Mouse (Mus musculus) liver, adult (tissue): ENCODE data around the gene Cdh22.

Source experiments
- GATA4 ChIP-seq: IDR thresholded peaks from 2 replicates; pipeline ENCODE4 v1.6.1; 2014; ENCODE audit warnings: mild to moderate bottlenecking, low read length; ENCODE audit not compliant: insufficient replicate concordance

Gene Cdh22

DNA sequence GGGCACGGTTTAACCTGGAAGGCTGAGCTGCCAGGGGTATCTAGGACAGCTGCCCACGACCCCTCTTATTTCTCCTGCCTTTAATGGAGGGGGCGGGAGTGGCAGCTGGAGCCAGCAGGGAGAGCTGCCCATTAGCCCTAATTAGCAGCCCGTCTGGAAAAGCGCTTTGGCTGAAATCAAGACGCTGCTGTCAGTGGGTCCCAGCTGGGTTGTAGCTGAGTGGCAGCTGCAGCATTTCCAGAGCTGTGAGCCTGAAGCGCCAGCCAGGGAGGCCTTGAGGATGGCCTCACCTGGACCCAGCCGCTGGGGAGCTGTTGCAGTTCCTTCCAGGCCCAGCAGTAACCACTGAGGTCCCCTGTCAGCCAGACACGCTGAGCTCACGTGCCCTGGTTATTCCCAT, 138.3 kb downstream of the Cdh22 start:
- no peak for TF ChIP-seq GATA4

GRCm38 (mm10) chr2:165092393-165092792, 142.3 kb downstream of the Cdh22 start:
- no peak for TF ChIP-seq GATA4

DNA sequence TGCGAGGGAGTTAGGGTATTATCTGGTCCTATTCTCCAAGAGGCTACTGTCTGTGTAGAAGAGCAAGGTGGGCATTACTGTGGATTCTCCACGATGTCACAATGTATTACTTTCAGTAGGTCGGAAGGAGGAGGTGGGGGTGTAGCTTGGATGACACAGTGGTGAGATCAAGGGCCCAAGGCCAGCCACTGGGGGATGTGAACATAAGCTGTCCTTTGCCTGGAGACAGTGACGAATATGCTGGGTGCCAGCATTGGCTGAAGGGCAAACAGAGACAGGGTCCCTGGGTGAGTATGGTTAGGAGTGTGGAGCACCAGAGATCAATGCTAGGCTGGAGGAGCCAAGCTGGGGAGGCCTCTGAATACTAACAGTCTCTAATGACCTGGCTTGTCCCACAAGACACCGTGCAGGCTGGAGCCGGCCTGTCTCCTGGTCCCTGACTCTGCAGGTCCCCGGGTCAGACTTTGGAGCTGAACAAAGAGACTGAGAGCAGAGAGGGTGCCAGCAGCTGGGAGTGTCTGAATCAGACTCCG, 143.2 kb downstream of the Cdh22 start:
- no peak for TF ChIP-seq GATA4

GRCm38 (mm10) chr2:165090650-165091049, 144.0 kb downstream of the Cdh22 start, which contains the start of gene 1700025C18Rik:
Gene 1700025C18Rik (minus strand): TSS chr2:165090750.
- TF ChIP-seq GATA4, result no peak

GRCm38 (mm10) chr2:165089470-165089869, 145.2 kb downstream of the Cdh22 start:
- TF ChIP-seq GATA4, result no peak

GRCm38 (mm10) chr2:165086634-165087033, 148.0 kb downstream of the Cdh22 start:
- TF ChIP-seq GATA4, result no peak

DNA sequence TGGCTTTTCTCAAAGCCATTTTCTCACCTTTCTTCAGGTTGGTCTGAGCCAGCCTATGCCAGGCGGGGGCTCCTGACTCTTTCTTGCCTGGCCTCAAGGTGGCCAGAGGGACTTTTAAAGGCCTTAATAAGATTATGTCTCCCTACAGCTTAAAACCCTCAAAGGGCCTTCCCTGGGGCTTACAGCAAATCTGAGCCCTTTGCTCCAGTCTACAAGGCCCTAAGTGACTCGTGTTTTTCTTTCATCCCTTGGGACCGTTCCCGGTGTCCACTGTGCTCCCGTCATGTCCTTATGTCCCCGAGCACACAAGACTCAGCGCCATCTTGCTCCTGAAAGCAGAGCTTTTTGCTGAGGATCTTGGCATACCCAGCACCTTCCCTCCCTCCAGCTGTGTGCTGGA, 153.4 kb downstream of the Cdh22 start:
- TF ChIP-seq GATA4, result no peak

DNA sequence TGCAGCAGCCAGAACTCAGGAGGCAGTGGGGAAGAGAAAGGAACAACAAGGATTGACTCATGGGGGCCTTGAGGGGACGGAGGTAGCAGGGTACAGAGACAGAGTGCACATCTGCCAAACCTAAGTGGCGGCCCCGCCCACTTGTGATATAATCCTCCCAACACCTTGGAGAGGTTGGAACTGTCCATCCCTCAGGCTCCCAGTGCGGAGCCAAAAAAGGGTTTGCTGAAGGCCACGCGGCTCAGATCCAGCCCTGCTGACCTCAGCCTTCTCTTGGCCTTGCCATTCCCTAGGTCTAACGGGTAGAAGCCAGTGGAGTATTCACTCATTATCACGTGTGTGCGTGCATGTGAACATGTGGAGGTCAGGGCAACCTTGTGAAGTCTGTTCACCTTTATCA, 154.0 kb downstream of the Cdh22 start:
- TF ChIP-seq GATA4, result no peak

GRCm38 (mm10) chr2:165078605-165079004, 156.0 kb downstream of the Cdh22 start:
- no peak for TF ChIP-seq GATA4

GRCm38 (mm10) chr2:165078045-165078444, 156.6 kb downstream of the Cdh22 start:
- TF ChIP-seq GATA4, result no peak

- no peak for TF ChIP-seq GATA4
These were observed 157.6 kb downstream of the Cdh22 start for GRCm38 (mm10) chr2:165077055-165077454.

DNA sequence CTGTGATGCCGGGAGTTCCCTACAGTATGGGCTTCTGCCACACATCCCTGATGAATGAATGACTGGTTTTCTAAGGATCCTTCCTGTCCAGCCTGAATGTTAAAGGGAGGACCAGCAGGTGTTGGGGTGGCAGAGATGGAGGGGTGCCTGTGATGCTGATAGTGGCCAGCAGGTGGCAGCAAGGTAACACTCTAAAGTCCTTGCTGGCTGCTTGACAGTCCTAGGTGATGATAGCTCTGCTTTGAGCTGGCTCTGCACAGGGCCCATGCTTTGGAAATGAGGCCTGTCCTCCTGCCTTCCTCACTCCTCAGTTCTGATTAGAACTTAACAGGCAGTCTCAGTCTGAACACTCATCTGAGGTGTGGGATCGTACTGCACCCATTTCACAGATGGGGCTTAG, 159.7 kb downstream of the Cdh22 start:
- TF ChIP-seq GATA4, result no peak

DNA sequence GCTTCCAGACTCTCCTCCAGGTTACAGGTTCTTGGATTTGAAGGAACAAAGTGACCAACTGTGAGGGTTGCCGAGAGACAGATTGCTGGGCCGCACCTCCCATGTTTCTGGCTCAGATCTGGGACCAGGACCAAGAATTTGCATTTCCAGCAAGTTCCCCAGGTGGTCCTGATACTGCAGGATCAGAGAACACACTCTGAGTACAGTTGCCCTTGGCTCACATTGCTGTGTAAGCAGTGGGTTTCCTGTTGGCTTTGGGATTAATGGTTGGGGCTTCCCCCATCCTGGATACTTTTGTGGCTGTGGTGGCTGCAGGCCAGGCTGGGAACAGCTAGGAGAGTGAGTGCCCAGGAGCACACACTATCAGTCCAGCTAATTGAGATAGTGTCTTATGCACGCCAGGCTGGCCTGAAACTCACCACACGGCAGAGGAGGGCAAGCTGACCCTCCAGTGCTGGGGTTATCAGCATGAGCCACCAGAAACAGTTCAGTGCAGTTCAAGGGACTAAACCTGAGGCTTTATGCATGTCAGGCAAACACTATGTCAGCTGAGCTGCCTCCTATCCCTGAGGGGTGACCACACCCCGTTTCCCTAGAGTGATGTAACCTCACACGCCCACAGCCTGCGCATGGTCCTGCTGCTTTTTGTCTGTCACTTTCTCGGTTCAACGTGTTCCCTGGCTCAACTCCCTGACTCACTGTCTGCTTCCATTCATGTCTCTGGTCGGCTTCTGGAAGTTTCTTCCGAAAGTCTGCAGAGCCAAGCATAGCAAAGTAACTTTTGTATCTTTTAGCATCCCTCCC, 160.4 kb downstream of the Cdh22 start:
- TF ChIP-seq GATA4, result no peak

DNA sequence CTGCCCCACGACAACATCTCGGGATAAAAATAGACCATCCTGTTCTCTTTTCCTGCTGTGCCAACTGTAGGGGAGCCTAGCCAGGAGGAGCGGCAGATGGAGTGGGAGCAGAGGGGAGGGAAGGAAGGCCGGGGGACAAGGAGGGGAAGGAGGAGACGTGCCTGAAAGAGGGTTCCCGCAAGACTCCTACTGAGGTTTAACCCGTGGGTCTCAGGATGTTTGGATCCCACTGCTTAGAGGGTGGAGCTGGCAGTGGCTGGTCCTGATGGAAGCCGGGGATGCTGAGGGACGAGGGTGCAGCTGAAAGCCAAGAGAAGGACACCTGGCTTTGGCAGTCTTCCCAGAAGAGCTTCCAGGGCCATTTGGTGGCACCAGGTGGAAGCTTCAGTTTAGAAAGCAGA, 161.3 kb downstream of the Cdh22 start:
- TF ChIP-seq GATA4, result no peak

DNA sequence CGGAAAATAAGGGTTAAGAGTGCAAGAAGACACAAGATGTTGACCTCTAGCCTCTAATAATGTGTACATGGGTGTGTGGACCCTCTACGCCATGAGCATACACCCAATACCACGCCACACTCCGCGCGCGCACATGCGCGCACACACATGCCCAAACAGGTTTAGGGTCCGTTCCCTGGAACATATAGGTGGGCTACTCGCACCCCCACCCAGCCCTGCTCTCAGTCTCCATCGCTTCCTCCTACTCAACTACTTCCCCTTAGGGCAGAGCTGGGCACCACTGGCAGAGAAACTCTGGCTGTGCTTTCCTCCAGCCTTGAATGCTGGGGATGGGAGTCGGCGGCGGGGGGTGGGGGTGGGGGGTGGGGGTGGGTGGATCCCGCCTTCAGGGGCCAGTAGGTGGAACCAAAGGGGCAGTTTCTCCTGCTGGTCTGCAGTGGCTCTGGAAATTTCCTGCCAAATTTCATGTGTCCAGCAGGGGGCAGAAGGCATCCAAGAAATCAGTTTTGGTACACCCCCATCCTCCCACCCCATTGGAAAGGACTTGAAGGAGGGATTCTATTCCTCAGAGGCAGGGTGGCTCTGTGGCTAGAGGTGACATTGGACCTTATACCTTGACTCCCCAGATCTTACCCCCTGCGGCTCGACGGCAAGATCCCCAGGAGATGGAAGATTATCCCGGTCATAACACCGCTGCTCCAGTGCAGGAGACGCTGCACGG, 164.4 kb downstream of the Cdh22 start:
- no peak for TF ChIP-seq GATA4

GRCm38 (mm10) chr2:165068806-165069205, 165.8 kb downstream of the Cdh22 start:
- no peak for TF ChIP-seq GATA4
